Mouse (Mus musculus): ENCODE data around the gene Gm21981. TPM values are rescaled to one million over a fixed set of nuclear protein-coding genes. Genes with fewer than 3 reads are reported as not detected.

Gm21981 gene
- polyA plus RNA-seq, 1 experiment from 2014 or later: 0.19 TPM

DNA sequence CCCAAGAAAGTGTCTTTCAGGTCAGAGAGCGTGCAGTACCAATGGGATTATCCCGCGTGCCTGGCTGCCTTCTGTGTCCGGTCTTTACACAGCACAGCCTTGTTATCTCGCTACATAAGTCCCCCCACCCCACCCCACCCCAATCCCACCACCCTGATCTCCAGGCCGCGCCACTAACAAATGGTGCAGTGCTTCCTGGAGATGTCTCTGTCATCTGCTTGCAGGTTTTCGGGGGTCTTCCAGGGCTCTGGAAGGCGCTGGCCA, 6.0 kb downstream of the Gm21981 start, which contains the start of gene Tomm6:
Gene Tomm6 (minus strand): TSS at position 43 of the 264 bp plus-strand sequence.
- Histone ChIP-seq H3K9me3 (replicated peaks) (no peaks in the 10 kb centered on the region), H3K27ac (peak within 1 kb of the TSS; percentile 81), H3K4me1 (replicated peaks) (peaks cover 17% of the 10 kb centered on the region), H3K4me3 (peak within 1 kb of the TSS; percentile 79), H3K36me3 (peaks cover 18% of the 10 kb centered on the region), H3K9ac (peak within 1 kb of the TSS; percentile 79), H3K4me2 (peak within 1 kb of the TSS; percentile 97), H3K27me3 (no peaks in the 10 kb centered on the region; the same call in 1 of the 2 replicates)
- no peak for ATAC-seq (replicated peaks; ENCODE audit: insufficient number of reproducible peaks, insufficient read depth, low FRiP score, low read depth)
- under 1% methylated on average over 9 of the region's 9 CpGs for WGBS

DNA sequence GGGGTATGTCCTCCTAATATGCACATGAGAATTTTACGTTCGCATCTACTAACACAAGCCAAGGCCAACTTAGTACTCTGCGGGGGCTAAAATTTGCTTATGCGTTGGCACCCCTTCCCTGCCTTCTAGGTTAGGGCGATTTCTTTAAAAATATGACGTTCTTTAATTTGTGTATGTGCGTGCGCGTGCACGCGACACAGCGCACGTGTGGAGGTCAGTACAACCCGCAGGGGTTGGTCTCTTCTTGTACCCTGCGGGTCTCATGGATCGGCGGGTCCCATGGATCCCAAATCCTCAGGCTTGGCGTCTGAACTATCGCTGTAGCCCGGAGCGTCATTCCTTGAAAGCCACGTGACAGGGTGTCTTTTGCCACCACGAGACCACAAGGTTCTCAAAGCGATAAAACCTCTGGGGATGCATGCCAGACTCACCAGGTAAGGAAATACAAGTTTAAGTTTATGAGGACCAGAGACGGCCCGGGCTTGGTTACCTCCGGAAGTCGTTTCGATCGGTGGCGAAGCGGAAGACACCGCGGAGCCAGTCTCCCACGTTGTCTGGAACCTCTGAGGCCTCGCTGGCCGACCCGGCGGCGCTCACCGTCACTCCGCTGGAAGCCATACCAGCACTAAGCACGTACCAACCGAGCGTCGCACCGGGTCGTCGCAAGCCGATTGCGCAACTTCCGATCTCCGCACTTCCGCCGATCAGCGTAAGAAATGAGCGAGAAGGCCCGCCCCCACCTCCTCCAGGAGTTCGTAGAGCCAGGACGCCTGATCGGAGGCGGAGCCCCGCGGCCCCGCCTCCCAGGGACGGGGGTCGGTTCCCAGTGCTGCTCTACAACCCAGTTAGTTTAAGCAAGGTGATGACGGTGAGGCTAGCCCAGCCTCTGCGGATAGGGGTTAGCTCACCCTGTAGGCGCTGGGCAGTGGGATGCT, 6.6 kb downstream of the Gm21981 start:
- peaks cover 24% of the 10 kb centered on the region for H3K36me3 ChIP-seq
- peak overlapping the region; percentile 97 for H3K4me2 ChIP-seq
- H3K9me3 ChIP-seq (replicated peaks): no peaks in the 10 kb centered on the region
- peak overlapping the region; percentile 81 for H3K27ac ChIP-seq
- no peaks in the 10 kb centered on the region; the same call in 1 of the 2 replicates for H3K27me3 ChIP-seq
- under 1% methylated on average over 70 of the region's 70 CpGs for WGBS
- ATAC-seq (replicated peaks; ENCODE audit: insufficient number of reproducible peaks, insufficient read depth, low FRiP score, low read depth): peak; percentile 90
- peak overlapping the region; percentile 79 for H3K4me3 ChIP-seq
- peak overlapping the region; percentile 79 for H3K9ac ChIP-seq
- peaks cover 17% of the 10 kb centered on the region for H3K4me1 ChIP-seq (replicated peaks)

DNA sequence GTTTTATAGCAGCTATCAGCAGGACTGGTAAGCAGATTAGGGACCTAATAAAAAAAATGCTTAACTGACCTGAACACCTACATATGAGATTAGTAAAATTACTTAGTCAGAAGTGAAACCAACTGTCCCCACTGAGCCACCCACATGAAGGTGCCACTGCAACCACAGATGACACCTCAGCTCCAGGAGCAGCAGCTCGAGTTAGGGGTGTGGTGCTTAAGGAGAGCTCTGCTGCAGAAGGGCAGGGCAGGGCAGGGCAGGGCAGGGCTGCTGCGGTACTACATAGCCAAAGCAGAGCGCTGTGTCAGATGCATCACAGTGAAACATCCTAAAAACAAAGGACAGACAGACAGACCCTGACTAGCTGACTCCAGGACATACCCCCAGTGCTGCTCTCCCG, 11.4 kb downstream of the Gm21981 start:
- Histone ChIP-seq H3K36me3 (peaks cover 54% of the 10 kb centered on the region), H3K27me3 (no peaks in the 10 kb centered on the region), H3K9ac (no peak overlapping the region), H3K4me2 (no peak overlapping the region), H3K9me3 (replicated peaks) (no peaks in the 10 kb centered on the region), H3K4me3 (no peak overlapping the region), H3K4me1 (replicated peaks) (peaks cover 8% of the 10 kb centered on the region), H3K27ac (no peak overlapping the region)
- 83% methylated on average over 4 of the region's 4 CpGs for WGBS
- no peak for ATAC-seq (replicated peaks; ENCODE audit: insufficient number of reproducible peaks, insufficient read depth, low FRiP score, low read depth)

DNA sequence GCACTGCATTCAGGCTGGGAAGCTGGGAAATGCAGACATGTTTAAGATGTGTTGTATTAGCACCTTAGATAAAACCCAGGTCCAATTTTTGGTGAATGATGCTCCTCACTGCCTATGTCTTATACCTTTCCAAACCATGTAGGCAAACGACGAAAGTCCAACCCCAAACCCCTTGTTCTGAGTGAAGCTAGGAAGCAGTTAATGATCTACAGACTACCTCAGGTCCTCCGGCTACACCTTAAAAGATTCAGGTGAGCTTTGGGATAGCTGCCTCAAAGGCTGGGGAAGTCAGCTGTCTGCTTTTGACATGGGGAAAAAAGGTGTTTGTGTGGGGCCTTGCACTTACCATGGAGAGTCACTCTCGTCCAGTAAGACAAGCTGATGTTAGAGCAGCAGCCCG, 15.6 kb downstream of the Gm21981 start:
- Histone ChIP-seq H3K36me3 (peaks cover 38% of the 10 kb centered on the region), H3K4me3 (no peak overlapping the region), H3K4me2 (no peak overlapping the region), H3K27me3 (no peaks in the 10 kb centered on the region), H3K9ac (no peak overlapping the region), H3K4me1 (replicated peaks) (no peaks in the 10 kb centered on the region), H3K9me3 (replicated peaks) (no peaks in the 10 kb centered on the region), H3K27ac (no peak overlapping the region)
- whole genome bisulfite sequencing: 84% methylated on average over 5 of the region's 5 CpGs
- no peak for ATAC-seq (replicated peaks; ENCODE audit: insufficient number of reproducible peaks, insufficient read depth, low FRiP score, low read depth)

DNA sequence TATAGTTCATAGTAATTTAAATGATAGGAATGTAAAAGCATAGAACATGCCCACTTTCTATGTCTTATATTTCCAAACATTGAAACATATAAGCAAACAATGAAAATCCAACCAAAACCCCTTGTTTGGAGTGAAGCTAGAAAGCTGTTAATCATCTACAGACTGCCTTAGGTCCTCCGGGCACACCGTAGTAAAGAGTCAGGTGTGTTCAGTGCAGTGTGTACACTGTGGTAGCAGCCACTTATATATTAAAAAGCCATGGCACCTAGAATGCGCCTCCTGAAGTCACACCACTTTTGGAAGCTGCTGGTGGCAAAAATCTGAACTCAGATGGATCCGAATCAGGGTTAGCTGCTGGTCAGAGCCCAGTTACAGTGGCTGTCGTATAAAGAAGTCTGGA, 16.0 kb downstream of the Gm21981 start:
- no peaks in the 10 kb centered on the region for H3K27me3 ChIP-seq
- H3K4me2 ChIP-seq: no peak overlapping the region
- no peak for ATAC-seq (replicated peaks; ENCODE audit: insufficient number of reproducible peaks, insufficient read depth, low FRiP score, low read depth)
- H3K27ac ChIP-seq: no peak overlapping the region
- H3K4me1 ChIP-seq (replicated peaks): peaks cover under 1% of the 10 kb centered on the region; the same call in 1 of the 2 replicates
- H3K9ac ChIP-seq: no peak overlapping the region
- no peaks in the 10 kb centered on the region for H3K9me3 ChIP-seq (replicated peaks)
- H3K36me3 ChIP-seq: peaks cover 36% of the 10 kb centered on the region
- WGBS: 90% methylated on average over 5 of the region's 5 CpGs
- H3K4me3 ChIP-seq: no peak overlapping the region

DNA sequence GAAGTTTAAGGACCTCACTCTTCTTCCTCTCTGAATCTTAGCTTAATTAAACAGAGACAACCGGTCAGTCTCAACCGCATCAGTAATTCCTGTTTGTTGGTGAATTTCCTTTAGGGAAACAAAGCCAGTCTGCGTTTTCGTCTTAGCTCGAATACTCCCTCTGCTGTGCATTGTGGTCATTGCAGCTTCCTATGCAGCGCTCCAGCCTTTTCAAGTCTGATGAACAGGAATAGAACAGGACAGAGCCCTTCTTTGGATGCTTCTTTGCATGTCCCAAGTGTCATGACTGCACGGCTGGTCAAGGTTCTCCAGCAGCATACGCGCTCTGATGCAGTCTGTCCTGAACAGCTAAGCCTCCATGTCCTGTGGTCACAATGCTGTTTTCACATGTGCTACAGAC, 17.7 kb downstream of the Gm21981 start:
- H3K36me3 ChIP-seq: peaks cover 21% of the 10 kb centered on the region
- H3K4me2 ChIP-seq: no peak overlapping the region
- H3K27me3 ChIP-seq: 0 out of 2 replicates have a peak, but pooled peaks cover 4% of the 10 kb centered on the region
- H3K4me1 ChIP-seq (replicated peaks): peaks cover 13% of the 10 kb centered on the region
- no peak overlapping the region for H3K4me3 ChIP-seq
- H3K9ac ChIP-seq: no peak overlapping the region
- no peak overlapping the region for H3K27ac ChIP-seq
- 21% methylated on average over 9 of the region's 9 CpGs for WGBS
- H3K9me3 ChIP-seq (replicated peaks): no peaks in the 10 kb centered on the region
- ATAC-seq (replicated peaks; ENCODE audit: insufficient number of reproducible peaks, insufficient read depth, low FRiP score, low read depth): no peak

DNA sequence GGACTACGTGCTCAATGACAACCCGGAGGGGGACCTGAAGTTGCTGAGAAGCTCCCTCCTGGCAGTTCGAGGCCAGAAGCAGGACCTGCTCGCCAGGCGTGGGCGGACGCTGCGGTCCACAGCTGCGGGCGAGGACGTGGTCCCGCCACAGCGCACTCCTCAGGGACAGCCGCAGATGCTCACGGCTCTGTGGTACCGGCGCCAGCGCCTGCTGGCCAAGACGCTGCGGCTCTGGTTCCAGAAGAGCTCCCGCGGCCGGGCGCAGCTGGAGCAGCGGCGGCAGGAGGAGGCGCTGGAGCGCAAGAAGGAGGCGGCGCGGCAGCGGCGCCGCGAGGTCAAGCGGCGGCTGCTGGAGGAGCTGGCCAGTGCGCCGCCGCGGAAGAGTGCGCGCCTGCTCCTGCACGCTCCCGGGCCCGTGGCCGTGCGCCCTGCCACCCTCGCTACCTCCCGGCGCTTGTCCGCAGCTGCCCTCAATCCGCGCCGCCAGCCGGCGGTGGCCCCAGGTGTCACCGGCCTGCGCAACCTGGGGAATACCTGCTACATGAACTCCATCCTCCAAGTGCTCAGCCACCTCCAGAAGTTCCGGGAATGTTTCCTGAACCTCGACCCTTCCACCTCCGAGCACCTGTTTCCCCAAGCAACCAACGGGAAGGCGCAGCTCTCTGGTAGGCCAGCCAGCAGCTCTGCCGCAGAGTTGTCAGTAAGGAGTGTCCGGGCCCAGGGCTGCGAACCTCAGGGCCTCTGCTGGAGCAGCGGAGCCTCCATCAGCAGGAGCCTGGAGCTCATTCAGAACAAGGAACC, 21.7 kb downstream of the Gm21981 start:
- Histone ChIP-seq H3K4me3 (peak overlapping the region; percentile 49), H3K9ac (peak overlapping the region; percentile 52), H3K9me3 (replicated peaks) (no peaks in the 10 kb centered on the region), H3K36me3 (no peaks in the 10 kb centered on the region), H3K4me1 (replicated peaks) (peaks cover 13% of the 10 kb centered on the region), H3K4me2 (peak overlapping the region; percentile 83), H3K27ac (no peak overlapping the region), H3K27me3 (0 out of 2 replicates have a peak, but pooled peaks cover 4% of the 10 kb centered on the region)
- 5% methylated on average over 68 of the region's 68 CpGs for WGBS
- peak; percentile 81 for ATAC-seq (replicated peaks; ENCODE audit: insufficient number of reproducible peaks, insufficient read depth, low FRiP score, low read depth)

DNA sequence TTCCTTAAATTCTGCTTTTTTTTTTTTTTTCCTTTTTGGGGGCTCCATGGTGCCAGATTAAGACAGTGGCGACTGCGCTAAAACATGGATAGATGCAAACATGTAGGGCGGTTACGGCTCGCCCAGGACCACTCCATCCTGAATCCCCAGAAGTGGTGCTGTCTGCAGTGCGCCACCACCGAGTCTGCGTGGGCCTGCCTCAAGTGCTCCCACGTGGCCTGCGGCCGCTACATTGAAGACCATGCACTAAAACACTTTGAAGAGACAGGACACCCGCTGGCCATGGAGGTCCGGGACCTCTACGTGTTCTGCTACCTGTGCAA, 22.3 kb downstream of the Gm21981 start:
- peak; percentile 32; the same call in 1 of the 2 replicates for ATAC-seq (replicated peaks; ENCODE audit: insufficient number of reproducible peaks, insufficient read depth, low FRiP score, low read depth)
- H3K4me2 ChIP-seq: peak overlapping the region; percentile 83

DNA sequence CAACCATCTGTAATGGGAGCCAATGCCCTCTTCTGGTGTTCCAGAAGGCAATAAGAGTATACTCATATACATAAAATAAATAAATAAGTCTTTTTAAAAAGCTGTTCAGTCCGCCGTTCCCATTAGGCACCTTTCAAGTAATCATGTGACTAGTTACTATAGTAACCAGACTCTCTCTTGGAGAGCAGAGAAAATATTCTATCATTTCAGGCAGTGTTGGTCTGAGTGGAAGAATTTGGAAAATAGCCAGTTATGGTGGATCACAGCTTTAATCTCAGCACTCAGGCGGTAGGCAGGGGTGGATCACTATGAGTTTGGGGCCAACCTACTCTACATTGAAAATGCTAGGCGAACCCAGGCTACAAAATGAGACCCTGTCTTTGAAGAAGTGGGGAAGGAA, 25.1 kb downstream of the Gm21981 start:
- no peak for ATAC-seq (replicated peaks; ENCODE audit: insufficient number of reproducible peaks, insufficient read depth, low FRiP score, low read depth)
- 0 out of 2 replicates have a peak, but pooled peaks cover 4% of the 10 kb centered on the region for H3K27me3 ChIP-seq
- H3K9me3 ChIP-seq (replicated peaks): no peaks in the 10 kb centered on the region
- peaks cover 13% of the 10 kb centered on the region for H3K4me1 ChIP-seq (replicated peaks)
- no peak overlapping the region for H3K4me2 ChIP-seq
- WGBS: 68% methylated on average over 4 of the region's 4 CpGs
- no peak overlapping the region for H3K4me3 ChIP-seq
- no peaks in the 10 kb centered on the region for H3K36me3 ChIP-seq
- no peak overlapping the region for H3K9ac ChIP-seq
- H3K27ac ChIP-seq: no peak overlapping the region

More for the DNA sequence above, 22.3 kb downstream of the Gm21981 start:
- no peak overlapping the region for H3K27ac ChIP-seq
- H3K4me1 ChIP-seq (replicated peaks): peaks cover 13% of the 10 kb centered on the region
- peak overlapping the region; percentile 49 for H3K4me3 ChIP-seq
- 20% methylated on average over 14 of the region's 14 CpGs for WGBS
- H3K36me3 ChIP-seq: no peaks in the 10 kb centered on the region
- no peaks in the 10 kb centered on the region for H3K9me3 ChIP-seq (replicated peaks)
- H3K9ac ChIP-seq: peak overlapping the region; percentile 52
- 0 out of 2 replicates have a peak, but pooled peaks cover 4% of the 10 kb centered on the region for H3K27me3 ChIP-seq

DNA sequence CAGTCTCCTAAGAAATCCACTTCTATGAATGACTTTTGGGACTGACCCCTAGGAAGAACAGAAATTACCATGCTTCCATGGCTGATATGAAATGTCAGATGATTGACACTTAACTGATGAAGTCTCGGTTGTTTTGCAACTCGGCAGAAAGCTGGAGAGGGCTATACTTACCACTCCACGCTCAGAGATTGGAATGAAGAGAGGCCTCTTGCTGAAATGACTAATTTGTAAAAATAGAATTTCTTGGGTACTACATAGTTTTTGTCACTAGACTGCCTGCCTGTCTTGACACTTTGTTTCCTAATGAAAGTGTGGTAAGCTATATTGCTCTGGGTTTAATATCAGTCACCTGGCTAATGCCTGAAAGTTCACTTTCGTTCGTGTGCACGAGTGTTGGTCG, 29.8 kb downstream of the Gm21981 start:
- H3K36me3 ChIP-seq: no peaks in the 10 kb centered on the region
- ATAC-seq (replicated peaks; ENCODE audit: insufficient number of reproducible peaks, insufficient read depth, low FRiP score, low read depth): no peak
- 62% methylated on average over 7 of the region's 7 CpGs for WGBS
- no peaks in the 10 kb centered on the region for H3K27me3 ChIP-seq
- H3K4me2 ChIP-seq: no peak overlapping the region
- H3K4me1 ChIP-seq (replicated peaks): no peaks in the 10 kb centered on the region
- H3K9me3 ChIP-seq (replicated peaks): no peaks in the 10 kb centered on the region
- H3K4me3 ChIP-seq: no peak overlapping the region
- H3K27ac ChIP-seq: no peak overlapping the region
- H3K9ac ChIP-seq: no peak overlapping the region

DNA sequence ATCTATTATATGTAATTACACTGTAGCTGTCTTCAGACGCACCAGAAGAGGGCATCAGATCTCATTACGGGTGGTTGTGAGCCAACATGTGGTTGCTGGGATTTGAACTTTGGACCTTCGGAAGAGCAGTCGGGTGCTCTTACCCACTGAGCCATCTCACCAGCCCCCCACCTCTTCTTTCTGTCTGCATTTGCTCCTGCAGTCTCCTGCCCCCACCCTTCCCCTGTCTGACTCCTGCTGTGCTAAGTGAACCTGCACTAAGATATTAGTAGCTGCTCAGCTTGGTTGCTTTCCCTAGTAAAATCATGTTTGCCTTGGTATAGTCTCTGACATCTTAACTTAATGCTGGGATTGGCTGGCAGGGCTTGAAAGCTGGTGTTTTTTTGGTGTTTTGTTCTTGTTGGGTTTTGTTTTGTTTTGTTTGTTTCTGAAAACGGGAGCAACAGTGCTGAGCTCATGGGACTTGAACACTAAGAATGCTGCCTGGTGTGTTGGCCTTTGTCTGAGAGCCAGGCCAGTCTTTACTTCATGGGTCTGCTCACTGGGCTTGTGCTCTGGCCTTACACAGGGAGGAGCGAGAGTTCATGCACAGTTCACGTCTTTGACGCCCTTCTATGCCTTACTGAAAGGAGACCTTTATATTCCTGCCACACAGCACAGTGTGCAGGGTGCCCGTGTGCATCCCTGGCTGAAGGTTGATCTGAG, 31.1 kb downstream of the Gm21981 start:
- no peak overlapping the region for H3K4me2 ChIP-seq
- H3K27ac ChIP-seq: no peak overlapping the region
- H3K9me3 ChIP-seq (replicated peaks): no peaks in the 10 kb centered on the region
- no peak overlapping the region for H3K9ac ChIP-seq
- ATAC-seq (replicated peaks; ENCODE audit: insufficient number of reproducible peaks, insufficient read depth, low FRiP score, low read depth): no peak; the same call in 1 of the 2 replicates
- H3K4me3 ChIP-seq: no peak overlapping the region
- H3K4me1 ChIP-seq (replicated peaks): no peaks in the 10 kb centered on the region
- no peaks in the 10 kb centered on the region for H3K27me3 ChIP-seq
- H3K36me3 ChIP-seq: no peaks in the 10 kb centered on the region
- WGBS: 64% methylated on average over 9 of the region's 9 CpGs

Measured in heart, embryonic 15.5 days (tissue).